Mouse (Mus musculus) neural tube, embryonic 10.5 days (tissue): ENCODE data around the gene Abcb6.

Source experiments
- DNase-seq: peaks from one replicate; pipeline ENCODE4 v3.0.0-alpha.2; 2017; ENCODE audit warnings: low spot score; ENCODE audit errors: extremely low spot score

Abcb6 gene

GRCm38 (mm10) chr1:75180105-75180590 is at the start of gene Abcb6:
Gene Abcb6, minus strand, starts transcription at chr1:75180392.
- DNase-seq = peak; percentile 94

GRCm38 (mm10) chr1:75229158-75229557 is 49.0 kb upstream of the Abcb6 start:
- DNase-seq = no peak

GRCm38 (mm10) chr1:75227653-75228052 is 47.5 kb upstream of the Abcb6 start:
- DNase-seq = no peak

- DNase-seq = no peak
Measured at GRCm38 (mm10) chr1:75226138-75226537, 45.9 kb upstream of the Abcb6 start.

- DNase-seq = no peak
Measured at GRCm38 (mm10) chr1:75225473-75225872, 45.3 kb upstream of the Abcb6 start.

GRCm38 (mm10) chr1:75223532-75223931 is 43.3 kb upstream of the Abcb6 start:
- DNase-seq = no peak

- DNase-seq = no peak
Measured at GRCm38 (mm10) chr1:75222926-75223325, 42.7 kb upstream of the Abcb6 start.

GRCm38 (mm10) chr1:75221538-75221937 is 41.3 kb upstream of the Abcb6 start:
- DNase-seq = no peak

- DNase-seq = peak; percentile 50
Measured at GRCm38 (mm10) chr1:75219531-75219930, 39.3 kb upstream of the Abcb6 start, which contains the start of gene Tuba4a. Gene Tuba4a, minus strand, starts transcription at chr1:75219865.

- peak; percentile 64 for DNase-seq
Measured at GRCm38 (mm10) chr1:75219078-75219477, 38.9 kb upstream of the Abcb6 start.

GRCm38 (mm10) chr1:75218227-75219001 is 38.2 kb upstream of the Abcb6 start:
- DNase-seq = peak; percentile 27

GRCm38 (mm10) chr1:75217893-75218226 is 37.7 kb upstream of the Abcb6 start:
- no peak for DNase-seq

- no peak for DNase-seq
Measured at GRCm38 (mm10) chr1:75216797-75217585, 36.8 kb upstream of the Abcb6 start.

- DNase-seq = no peak
Measured at GRCm38 (mm10) chr1:75215785-75216184, 35.6 kb upstream of the Abcb6 start.

GRCm38 (mm10) chr1:75214886-75215285 is 34.7 kb upstream of the Abcb6 start:
- DNase-seq = no peak

- DNase-seq = no peak
Measured at GRCm38 (mm10) chr1:75214442-75214841, 34.2 kb upstream of the Abcb6 start.

- DNase-seq = no peak
Measured at GRCm38 (mm10) chr1:75213096-75213495, 32.9 kb upstream of the Abcb6 start.

- no peak for DNase-seq
Measured at GRCm38 (mm10) chr1:75212542-75212941, 32.4 kb upstream of the Abcb6 start.

GRCm38 (mm10) chr1:75211141-75211708 is 31.0 kb upstream of the Abcb6 start:
- DNase-seq = no peak

GRCm38 (mm10) chr1:75210136-75211087 is 30.2 kb upstream of the Abcb6 start, which contains the start of the genes Glb1l and Stk16:
Gene Glb1l, minus strand, starts transcription at chr1:75210813.
Gene Stk16, plus strand, starts transcription at chr1:75210838.
- DNase-seq = peak; percentile 97
